ENCODE assay signal across 17 mouse cellular contexts in genomic region chr1:135162720-135163119, GRCm38 (mm10). TPM values are rescaled to one million over a fixed set of nuclear protein-coding genes. Genes with fewer than 3 reads are reported as not detected.
DNase-seq lines count a peak whose midpoint lies in the region; ATAC-seq and TF ChIP-seq lines count a peak whose summit lies in the region.
"Had no signal": no experiment of that assay in that cellular context is flagged by ENCODE, and none has a peak within 500 bp of the region (broad histone marks: within the 10 kb centered on the region; RNA-seq: fewer than 3 reads in every experiment).

No protein-coding gene starts in this region.

- peak; percentile 36; the same call in 1 of the 2 replicates for ATAC-seq in frontal cortex, adult (ENCODE audit: low TSS enrichment)
- no peak for ATAC-seq in midbrain, postnatal 0 days (ENCODE audit: low FRiP score)
- no peak for ATAC-seq in midbrain, embryonic 13.5 days
- ATAC-seq: CD4-positive, CD25-positive, alpha-beta regulatory T cell, adult 4 months had no signal

- H3K36me3 ChIP-seq in midbrain, postnatal 0 days (ENCODE audit: insufficient read depth, low read length): no peaks in the 10 kb centered on the region
- H3K36me3 ChIP-seq in midbrain, embryonic 13.5 days: no peaks in the 10 kb centered on the region
- H3K36me3 ChIP-seq: forebrain, embryonic 12.5 days; limb, embryonic 12.5 days; neural tube, embryonic 12.5 days had no signal

- intact Hi-C loops in left cerebral cortex, postnatal 4 days (cut with DNase I): no loop called here

- H3K9ac ChIP-seq in midbrain, postnatal 0 days (replicated peaks; ENCODE audit: low read length, poor library complexity, severe bottlenecking): no peak overlapping the region
- no peak overlapping the region for H3K9ac ChIP-seq in midbrain, embryonic 13.5 days (replicated peaks)
- H3K9ac ChIP-seq: forebrain, embryonic 12.5 days; limb, embryonic 12.5 days; lung, embryonic 14.5 days; neural tube, embryonic 12.5 days had no signal

- no peak overlapping the region for H3K4me2 ChIP-seq in midbrain, postnatal 0 days (ENCODE audit: low read depth, low read length, poor library complexity, severe bottlenecking)
- no peak overlapping the region for H3K4me2 ChIP-seq in midbrain, embryonic 13.5 days (replicated peaks)
- H3K4me2 ChIP-seq: forebrain, embryonic 12.5 days; limb, embryonic 12.5 days; lung, embryonic 14.5 days; neural tube, embryonic 12.5 days had no signal

- no peaks in the 10 kb centered on the region for H3K9me3 ChIP-seq in midbrain, postnatal 0 days (ENCODE audit: low read length)
- no peaks in the 10 kb centered on the region for H3K9me3 ChIP-seq in midbrain, embryonic 13.5 days
- H3K9me3 ChIP-seq: forebrain, embryonic 12.5 days; limb, embryonic 12.5 days; neural tube, embryonic 12.5 days had no signal

- H3K27me3 ChIP-seq in midbrain, postnatal 0 days (ENCODE audit: insufficient read depth, low read length): no peaks in the 10 kb centered on the region
- no peaks in the 10 kb centered on the region for H3K27me3 ChIP-seq in midbrain, embryonic 13.5 days
- H3K27me3 ChIP-seq: forebrain, embryonic 12.5 days; limb, embryonic 12.5 days; neural tube, embryonic 12.5 days had no signal

- H3K4me3 ChIP-seq in midbrain, postnatal 0 days (ENCODE audit: low read depth, low read length): no peak overlapping the region
- no peak overlapping the region for H3K4me3 ChIP-seq in midbrain, embryonic 13.5 days (replicated peaks)
- H3K4me3 ChIP-seq: forebrain, embryonic 12.5 days; limb, embryonic 12.5 days; megakaryocyte, embryonic 14.5 days; neural tube, embryonic 12.5 days had no signal

- WGBS in midbrain, postnatal 0 days: 26% methylated on average over 6 of the region's 6 CpGs
- WGBS in midbrain, embryonic 13.5 days: 35% methylated on average over 6 of the region's 6 CpGs

- H3K4me1 ChIP-seq in midbrain, postnatal 0 days (ENCODE audit: insufficient read depth, low read length): no peaks in the 10 kb centered on the region; the same call in 1 of the 2 replicates
- peaks cover 24% of the 10 kb centered on the region for H3K4me1 ChIP-seq in midbrain, embryonic 13.5 days (replicated peaks)
- H3K4me1 ChIP-seq: megakaryocyte, embryonic 14.5 days had no signal

- H3K27ac ChIP-seq in midbrain, postnatal 0 days (ENCODE audit: low read depth, low read length): peak overlapping the region; percentile 48
- no peak overlapping the region for H3K27ac ChIP-seq in midbrain, embryonic 13.5 days
- H3K27ac ChIP-seq: forebrain, embryonic 12.5 days; limb, embryonic 12.5 days; neural tube, embryonic 12.5 days had no signal

- peak; percentile 37 for TF ChIP-seq CTCF in midbrain, postnatal 0 days (IDR thresholded peaks at IDR 0.05)

- no peak for DNase-seq in frontal cortex, postnatal 25 days (ENCODE audit: low spot score in 2 of 2)
- peak; percentile 75 for DNase-seq in midbrain, postnatal 0 days (ENCODE audit: low spot score)
- peak; percentile 66 to 80 for DNase-seq in frontal cortex, postnatal 10 days (ENCODE audit: low spot score in 2 of 2)
- DNase-seq in left cerebral cortex, postnatal 4 days: peak; percentile 74
- no peak for DNase-seq in natural killer cell, adult 2 months (ENCODE audit: low spot score in 2 of 2)
- DNase-seq in kidney, adult 18-20 months: no peak
- DNase-seq: lung, embryonic 14.5 days; spleen, adult 18-20 months had no signal

RNA-seq across cellular contexts. Expression of gene Gpr37l1, which starts 4.8 kb away (rescaled TPM):
- total RNA-seq in midbrain, postnatal 0 days (2014; rRNA removed): 14.1 and 25.7 TPM in 2 replicates
- 8.8 and 12.8 TPM in 2 replicates for polyA plus RNA-seq in midbrain, postnatal 0 days (2015; fragmentation: Nextera tagmentation; extraction: Ambion mirVana)
- 0.13 and 0.17 TPM in 2 replicates for polyA plus RNA-seq in midbrain, embryonic 13.5 days (2015; fragmentation: Nextera tagmentation; extraction: Ambion mirVana)
- 10 to 100 TPM; 15.8 to 18.8 TPM for total RNA-seq in left cerebral cortex, postnatal 4 days (2021)
- total RNA-seq: granulocyte monocyte progenitor cell, adult 5-6 weeks had no signal
- polyA plus RNA-seq: CD4-positive, CD25-positive, alpha-beta regulatory T cell, adult 4 months; forebrain, embryonic 12.5 days; kidney, embryonic 14.5 days; limb, embryonic 12.5 days; lung, embryonic 14.5 days had no signal

RNA-seq across cellular contexts. Expression of gene Arl8a, which starts 16.1 kb away (rescaled TPM):
- 317 and 384 TPM in 2 replicates for total RNA-seq in midbrain, postnatal 0 days (2014; rRNA removed)
- 399 and 418 TPM in 2 replicates for polyA plus RNA-seq in midbrain, postnatal 0 days (2015; fragmentation: Nextera tagmentation; extraction: Ambion mirVana)
- 234 and 247 TPM in 2 replicates for polyA plus RNA-seq in midbrain, embryonic 13.5 days (2015; fragmentation: Nextera tagmentation; extraction: Ambion mirVana)
- total RNA-seq in left cerebral cortex, postnatal 4 days (2021): 100 to 1,000 TPM; 508 to 512 TPM

RNA-seq across cellular contexts. Expression of gene Ptpn7, which starts 30.2 kb away (rescaled TPM):
- 0.05 and 0.24 TPM in 2 replicates for total RNA-seq in midbrain, postnatal 0 days (2014; rRNA removed)
- polyA plus RNA-seq in midbrain, postnatal 0 days (2015; fragmentation: Nextera tagmentation; extraction: Ambion mirVana): 0.05 and 0.15 TPM in 2 replicates
- 0.46 and 0.51 TPM in 2 replicates for polyA plus RNA-seq in midbrain, embryonic 13.5 days (2015; fragmentation: Nextera tagmentation; extraction: Ambion mirVana)
- total RNA-seq in left cerebral cortex, postnatal 4 days (2021): under 1 TPM; 0.10 to 0.24 TPM

RNA-seq across cellular contexts. Expression of gene Lgr6, which starts 57.6 kb away (rescaled TPM):
- 2.5 and 3.8 TPM in 2 replicates for total RNA-seq in midbrain, postnatal 0 days (2014; rRNA removed)
- 1.9 and 2.1 TPM in 2 replicates for polyA plus RNA-seq in midbrain, postnatal 0 days (2015; fragmentation: Nextera tagmentation; extraction: Ambion mirVana)
- polyA plus RNA-seq in midbrain, embryonic 13.5 days (2015; fragmentation: Nextera tagmentation; extraction: Ambion mirVana): 0.35 and 0.44 TPM in 2 replicates
- 1 to 10 TPM; 1.6 to 2.3 TPM for total RNA-seq in left cerebral cortex, postnatal 4 days (2021)
- total RNA-seq: granulocyte monocyte progenitor cell, adult 5-6 weeks had no signal

Comparison
In these comparisons a context has a peak if more than half of its experiments do, and no peak if none do; other contexts are left out.
1. DNase-seq: peak in midbrain, postnatal 0 days (single experiment), frontal cortex, postnatal 10 days (2 of 2) and left cerebral cortex, postnatal 4 days (single experiment); none in frontal cortex, postnatal 25 days (0 of 2), natural killer cell, adult 2 months (0 of 2) and kidney, adult 18-20 months (single experiment).